Mouse (Mus musculus): ENCODE results near the gene Hist2h2aa2.
"Not testable (repeated sequence)": the region's sequence is repeated elsewhere in the genome, so short reads cannot be mapped to it uniquely, and the experiment has no call there.

Gene Hist2h2aa2

DNA sequence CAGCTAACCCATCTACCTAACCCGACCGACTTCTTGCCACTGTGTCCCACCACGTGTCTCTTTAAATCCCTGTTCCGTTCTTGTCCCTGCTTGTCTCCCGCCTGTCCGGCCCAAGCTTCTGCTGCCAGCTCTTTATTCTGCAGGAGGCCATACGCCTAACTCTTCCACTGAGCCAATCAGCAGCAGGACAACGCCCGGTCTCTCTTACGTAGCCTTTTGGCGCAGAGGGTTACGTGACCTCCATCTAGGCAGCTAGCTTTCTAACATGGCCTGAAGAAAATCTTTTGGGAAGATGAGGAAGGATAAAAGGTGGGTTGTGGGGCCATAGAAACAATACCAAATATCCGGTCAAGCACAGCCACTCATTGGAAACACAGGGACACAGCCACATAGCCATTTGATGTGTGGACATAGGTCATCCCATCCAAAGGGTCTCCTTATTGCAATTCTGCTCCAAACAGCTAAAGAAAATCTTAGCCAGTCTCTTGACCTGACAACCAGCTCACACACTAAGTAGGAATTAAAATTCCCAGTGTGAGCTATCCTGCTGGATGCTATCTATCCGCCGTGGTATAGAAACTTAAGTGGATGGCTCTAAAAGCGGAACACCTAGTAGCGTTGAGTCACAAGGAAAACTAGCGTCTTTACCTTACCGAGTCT lies 22.3 kb upstream of the Hist2h2aa2 start:
- peak; percentile 98 for DNase-seq (ENCODE audit: extremely low read depth, low read depth)

DNA sequence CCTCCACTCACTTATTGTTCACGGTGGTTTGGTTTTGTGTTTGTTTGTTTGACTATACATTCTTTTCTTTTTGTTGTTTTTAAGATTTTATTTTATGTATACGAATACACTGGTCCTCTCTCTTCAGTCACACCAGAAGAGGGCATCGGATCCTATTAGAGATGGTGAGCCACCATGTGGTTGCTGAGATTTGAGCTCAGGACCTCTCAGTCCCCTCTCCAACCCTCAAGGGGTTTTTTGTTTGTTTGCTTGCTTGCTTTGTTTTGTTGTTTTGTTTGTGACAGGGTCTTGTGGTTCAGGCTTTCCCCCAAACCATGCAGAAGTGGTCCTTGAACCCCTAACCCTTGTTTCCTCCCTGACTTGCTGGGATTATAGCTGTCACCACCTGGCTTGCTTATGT lies 21.5 kb upstream of the Hist2h2aa2 start:
- no peak for DNase-seq (ENCODE audit: extremely low read depth, low read depth)

DNA sequence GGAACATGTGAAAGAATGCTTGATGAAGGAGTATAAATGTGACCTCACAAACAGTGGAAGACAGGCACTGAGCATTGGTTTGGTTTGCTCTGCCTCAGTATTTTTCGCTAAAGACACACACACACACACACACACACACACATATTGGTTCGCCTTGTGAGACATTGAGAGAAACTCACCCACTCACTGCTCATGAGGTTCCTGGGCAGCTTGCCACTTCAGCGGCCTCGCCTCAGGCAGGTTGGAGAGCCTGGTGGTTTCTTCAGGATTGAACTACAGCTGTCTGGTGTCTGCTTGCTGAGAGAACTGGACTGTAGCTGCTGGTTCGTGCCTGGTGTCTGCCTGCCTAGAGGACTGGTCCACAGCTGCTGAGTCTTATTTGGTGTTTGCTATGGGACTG lies 20.1 kb upstream of the Hist2h2aa2 start:
- DNase-seq (ENCODE audit: extremely low read depth, low read depth): no peak

DNA sequence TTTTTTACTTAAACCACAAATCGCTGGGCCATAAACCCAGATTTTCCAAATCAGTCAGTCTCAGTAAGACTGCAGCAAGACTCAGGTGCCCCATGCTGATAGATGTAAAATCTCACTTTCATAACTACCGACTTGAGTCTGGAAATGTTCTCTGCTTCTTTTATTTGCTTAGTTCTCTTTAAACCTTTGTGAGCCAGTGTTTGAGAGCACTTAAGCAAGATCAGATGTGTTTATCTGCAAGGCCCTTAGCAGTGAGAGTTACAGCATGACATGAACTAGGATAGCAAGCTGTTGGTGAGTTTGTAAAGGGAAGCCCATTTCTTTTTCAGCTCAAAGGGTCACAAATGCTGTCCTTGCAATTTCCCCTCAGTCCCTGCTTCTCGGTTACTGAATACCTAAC lies 17.1 kb upstream of the Hist2h2aa2 start:
- DNase-seq (ENCODE audit: extremely low read depth, low read depth): no peak

DNA sequence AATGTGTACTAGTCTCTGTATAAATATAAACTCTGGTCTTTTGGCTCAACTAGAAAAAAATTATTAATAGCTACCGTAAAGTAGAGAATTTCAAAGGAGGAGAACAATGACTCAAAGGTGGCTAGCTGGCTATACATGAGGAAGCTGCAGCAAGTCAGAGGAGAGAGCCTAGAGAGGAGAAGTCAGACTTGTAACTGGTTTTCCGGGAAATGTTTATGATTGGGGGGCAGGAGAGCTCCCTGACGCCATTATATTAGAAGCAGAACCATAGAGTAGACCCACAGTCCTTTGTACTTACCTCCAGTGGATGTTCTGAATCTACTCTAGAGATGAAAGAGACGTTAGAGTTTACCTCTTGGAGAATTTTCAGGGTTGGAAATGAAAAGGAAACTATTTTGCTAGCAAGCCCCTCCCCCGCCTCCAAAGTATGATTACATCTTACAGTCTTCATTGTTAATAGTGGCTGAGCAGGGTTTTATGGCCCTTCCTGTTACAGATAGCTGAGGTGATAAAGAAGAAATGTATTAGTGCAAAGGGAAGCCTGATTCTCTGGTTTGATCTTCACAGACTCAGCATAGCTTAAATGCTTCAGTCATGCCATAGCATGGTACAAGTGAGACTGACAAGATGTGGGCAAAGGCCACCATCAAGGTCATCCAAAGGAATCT lies 16.0 kb upstream of the Hist2h2aa2 start:
- no peak for DNase-seq (ENCODE audit: extremely low read depth, low read depth)

DNA sequence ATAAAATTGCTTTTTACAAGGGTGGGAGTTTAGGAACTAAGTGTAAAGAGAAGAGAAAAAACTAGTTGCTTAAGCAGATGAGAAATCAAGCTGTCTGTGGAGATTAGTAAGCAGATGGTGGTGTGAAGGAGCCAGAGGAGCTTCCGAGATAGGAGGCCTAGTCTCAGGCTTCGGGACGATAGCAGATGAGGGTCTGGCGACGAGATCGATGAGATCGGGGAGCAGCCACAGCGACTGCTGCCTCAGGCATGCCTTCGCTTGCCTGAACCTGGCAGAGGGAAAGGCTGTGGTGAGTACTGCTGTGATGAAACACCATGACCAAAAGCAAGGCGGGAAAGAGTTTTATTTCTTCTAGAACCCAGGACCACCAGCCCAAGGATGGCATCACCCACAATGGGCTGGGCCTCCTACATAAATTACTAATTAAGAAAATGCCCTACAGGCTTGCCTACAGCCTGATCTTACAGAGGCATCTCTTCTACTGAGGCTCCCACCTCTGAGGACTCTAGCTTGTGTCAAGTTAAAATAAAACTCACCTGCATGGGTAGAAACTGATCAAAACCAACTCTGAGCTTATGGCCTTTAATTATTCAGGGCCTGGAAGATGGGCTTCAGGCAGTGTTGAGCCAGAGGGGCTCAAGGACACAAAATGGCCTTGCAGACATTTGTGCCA lies 14.7 kb upstream of the Hist2h2aa2 start:
- DNase-seq (ENCODE audit: extremely low read depth, low read depth): peak; percentile 93

DNA sequence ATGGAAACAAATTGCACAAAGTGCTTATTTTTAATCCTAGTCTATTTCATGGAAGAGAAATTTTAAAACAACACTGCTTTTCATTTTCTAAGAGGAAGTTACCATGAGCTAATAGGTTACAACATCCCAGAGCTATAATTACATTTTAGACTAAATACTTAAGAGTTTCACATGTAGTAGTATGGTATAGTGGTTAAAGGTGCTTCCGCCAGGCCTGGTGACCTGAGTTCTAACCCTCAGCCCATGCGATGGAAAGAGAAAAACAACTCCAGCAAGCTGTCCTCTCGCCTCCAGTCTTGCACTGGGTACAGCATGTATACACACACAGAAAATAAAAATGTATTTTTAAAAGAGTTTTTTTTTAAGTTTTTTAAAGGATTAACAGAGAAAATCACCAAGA lies 11.7 kb upstream of the Hist2h2aa2 start:
- DNase-seq (ENCODE audit: extremely low read depth, low read depth): no peak

DNA sequence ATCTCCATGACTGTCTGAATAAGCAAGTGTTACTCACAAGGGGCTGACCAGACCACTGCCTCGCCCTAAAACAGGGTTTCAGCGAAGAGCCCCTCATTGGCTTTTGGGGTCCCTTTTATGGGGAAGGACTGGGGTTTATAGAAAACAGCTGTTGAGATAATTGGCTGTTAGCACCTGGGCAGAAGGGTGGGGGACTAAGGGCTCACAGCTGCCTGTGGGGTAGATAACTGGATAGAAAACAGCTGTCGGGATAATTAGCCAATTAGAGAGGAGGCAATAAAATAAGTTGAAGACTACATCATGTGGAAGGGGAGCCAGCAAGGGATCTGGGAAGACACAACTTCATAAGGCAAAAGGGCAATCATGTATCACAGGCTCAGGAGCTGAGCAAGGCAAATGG lies 10.8 kb upstream of the Hist2h2aa2 start:
- DNase-seq (ENCODE audit: extremely low read depth, low read depth): no peak

DNA sequence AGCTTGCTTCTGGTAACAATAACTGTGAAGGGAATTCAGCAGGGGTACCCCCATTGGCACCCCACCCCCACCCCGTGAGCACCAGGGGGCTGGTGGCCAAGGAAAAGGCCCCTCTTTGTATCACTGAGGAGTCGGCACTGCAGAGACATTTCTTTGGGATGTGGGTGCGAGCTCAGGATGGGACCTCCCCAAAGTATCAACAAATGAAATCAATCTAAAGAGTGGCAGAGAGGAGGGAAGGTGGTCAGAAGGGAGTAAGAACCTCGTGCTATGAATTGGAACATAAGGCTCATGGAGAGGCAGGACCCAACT lies 8.9 kb upstream of the Hist2h2aa2 start:
- DNase-seq (ENCODE audit: extremely low read depth, low read depth): no peak

DNA sequence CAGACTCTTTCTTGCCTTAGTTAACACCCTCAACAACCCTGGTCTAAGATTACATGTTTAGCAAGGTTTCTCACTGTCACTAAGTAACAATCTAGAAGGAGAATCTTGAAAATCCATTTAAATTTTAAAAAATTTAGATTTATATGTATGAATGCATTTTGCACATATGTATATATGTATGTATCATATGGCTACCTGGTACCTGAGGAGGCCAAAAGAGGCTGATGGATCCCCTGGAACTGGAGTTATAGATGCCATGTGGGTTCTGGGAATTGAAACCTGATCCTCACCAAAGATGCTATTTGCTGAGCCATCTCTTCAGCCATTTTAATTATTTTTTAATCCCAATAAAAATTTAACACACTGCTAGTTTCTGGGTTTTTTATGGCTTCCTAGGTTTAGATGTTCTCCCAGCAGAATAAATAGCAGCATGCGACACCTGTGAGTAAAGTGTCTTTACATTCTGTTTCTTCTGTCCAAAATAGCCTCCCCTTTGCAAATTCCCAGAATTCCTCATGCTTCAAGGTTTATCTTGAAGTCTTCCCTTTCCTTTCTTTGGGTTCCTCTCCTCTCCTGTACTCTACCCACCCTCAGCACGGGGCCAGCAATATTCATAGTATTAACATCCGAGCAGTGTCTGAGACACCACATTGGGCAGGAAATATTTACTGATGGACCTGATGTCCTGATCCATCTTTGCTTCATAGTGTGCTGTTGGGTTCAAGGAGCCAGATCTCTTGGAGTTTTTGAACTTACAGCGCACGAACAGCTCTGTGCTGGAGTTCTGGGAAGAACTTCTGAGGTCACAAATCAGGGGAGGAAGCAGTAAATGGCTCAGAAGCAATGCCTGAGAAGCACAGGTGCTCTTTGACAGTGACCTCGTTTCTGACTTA lies 8.3 kb upstream of the Hist2h2aa2 start:
- DNase-seq (ENCODE audit: extremely low read depth, low read depth): peak; percentile 71

DNA sequence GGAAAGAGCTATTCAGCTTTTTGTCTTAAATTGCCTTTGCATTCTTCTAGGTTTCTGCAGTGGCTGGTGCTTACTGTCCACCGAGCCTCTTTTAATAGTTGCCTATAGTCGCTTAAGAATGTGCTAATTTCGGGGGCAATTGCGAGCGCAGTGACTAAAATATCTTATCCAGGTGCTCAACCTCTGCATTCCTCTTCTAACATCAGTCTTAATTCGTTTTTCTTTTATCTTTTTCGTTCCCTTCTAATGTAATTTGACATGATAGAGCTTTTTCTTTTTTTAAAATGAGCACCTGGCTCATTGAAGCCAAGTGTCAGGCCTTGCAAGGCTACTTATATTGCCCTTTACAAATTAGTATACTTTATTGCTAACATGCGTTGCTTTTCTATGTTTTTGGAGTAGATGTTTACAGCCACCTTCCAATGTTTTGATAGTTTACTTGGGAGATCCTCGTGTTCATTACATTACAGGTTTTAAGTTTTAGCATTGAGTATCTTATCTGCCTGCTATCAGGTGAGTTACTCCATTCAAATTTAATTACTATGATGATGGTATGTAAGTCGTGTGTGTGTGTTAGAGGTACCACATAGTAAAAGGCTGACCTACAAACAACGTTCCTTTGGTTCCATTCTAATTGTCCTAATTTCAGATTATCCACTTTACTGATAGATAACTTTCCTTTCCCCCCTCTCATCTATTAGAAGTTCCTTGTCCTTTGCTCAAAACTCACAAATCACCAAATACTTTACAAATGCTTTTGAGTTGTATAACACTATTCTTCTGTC lies 7.5 kb upstream of the Hist2h2aa2 start:
- DNase-seq (ENCODE audit: extremely low read depth, low read depth): peak; percentile 83

DNA sequence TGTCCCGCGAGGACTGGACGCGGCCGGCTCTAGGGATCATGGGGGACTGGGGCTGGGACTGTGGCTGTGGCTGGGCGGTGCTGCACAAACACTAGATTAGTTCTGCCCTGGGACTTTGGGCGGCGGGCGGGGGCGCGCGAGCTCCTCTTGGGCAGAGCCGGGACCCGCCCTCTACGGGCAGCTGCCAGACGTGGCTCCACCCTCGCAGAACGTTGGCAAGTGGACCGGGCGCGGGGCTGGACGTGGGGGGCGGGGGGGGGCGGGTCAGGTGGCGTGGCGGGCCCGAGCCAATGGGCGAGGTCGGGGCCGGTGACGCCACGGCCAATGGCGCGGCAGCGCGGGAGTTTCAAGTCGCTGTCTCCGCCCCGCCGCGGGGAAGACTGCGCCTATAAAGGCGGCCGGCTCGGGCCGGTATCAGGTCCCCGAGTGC lies 6.4 kb upstream of the Hist2h2aa2 start, which contains the start of gene Hist2h3c1:
Gene Hist2h3c1 (plus strand): TSS at position 259 of the 430 bp plus-strand sequence.
- DNase-seq (ENCODE audit: extremely low read depth, low read depth): not testable (repeated sequence)

DNA sequence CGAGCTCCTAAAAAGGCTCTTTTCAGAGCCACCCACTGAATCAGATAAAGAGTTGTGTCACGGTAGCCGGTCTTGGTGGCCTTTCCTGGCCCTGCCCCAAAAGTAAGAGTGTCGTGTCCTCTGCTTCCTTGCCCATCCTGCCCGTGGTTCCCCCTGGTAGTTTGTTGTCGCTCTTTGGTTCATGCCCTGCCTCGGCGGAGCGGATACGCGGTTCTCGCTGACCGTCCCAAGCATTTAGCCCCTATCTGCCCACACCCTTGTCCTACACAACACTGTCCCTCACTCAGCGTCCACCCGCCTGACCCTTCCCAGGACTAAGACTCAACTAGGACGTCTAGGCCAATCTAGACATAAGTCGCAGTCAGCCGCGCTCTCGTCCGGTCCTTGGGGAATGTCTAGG lies 5.9 kb upstream of the Hist2h2aa2 start:
- not testable (repeated sequence) for DNase-seq (ENCODE audit: extremely low read depth, low read depth)

DNA sequence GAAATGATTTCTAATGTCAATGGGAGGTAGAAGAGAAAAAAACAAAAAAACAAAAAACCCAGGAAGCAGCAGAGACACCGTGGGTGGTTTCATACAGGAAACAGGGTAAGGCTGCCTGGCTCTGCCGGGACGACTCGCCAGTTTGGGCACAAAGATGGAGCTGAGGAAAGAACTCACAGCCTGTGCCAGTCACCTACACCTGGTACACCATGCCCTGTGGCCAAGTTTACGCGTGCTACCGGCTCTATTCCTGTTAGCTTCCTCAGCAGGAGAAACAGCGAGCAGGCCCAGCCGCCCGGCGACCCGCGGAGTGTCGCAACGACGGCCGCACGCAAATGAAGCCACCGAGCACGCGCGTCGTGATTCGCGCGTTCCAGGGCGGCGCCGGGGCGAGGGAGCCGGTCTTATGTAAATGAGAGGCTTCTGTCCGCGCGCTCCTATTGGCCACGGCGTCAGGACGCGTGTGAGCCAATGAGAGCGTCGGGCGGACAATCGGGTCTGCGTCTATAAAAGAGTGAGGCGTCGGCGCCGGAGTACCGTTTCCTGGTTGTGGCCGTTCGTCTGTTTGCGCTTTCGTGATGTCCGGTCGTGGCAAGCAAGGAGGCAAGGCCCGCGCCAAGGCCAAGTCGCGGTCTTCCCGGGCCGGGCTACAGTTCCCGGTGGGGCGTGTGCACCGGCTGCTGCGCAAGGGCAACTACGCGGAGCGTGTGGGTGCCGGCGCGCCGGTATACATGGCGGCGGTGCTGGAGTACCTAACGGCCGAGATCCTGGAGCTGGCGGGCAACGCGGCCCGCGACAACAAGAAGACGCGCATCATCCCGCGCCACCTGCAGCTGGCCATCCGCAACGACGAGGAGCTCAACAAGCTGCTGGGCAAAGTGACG lies 5.2 kb upstream of the Hist2h2aa2 start, which contains the start of gene Hist2h2aa1:
Gene Hist2h2aa1 (plus strand): TSS at position 495 of the 884 bp plus-strand sequence.
- DNase-seq (ENCODE audit: extremely low read depth, low read depth): peak; percentile 94

DNA sequence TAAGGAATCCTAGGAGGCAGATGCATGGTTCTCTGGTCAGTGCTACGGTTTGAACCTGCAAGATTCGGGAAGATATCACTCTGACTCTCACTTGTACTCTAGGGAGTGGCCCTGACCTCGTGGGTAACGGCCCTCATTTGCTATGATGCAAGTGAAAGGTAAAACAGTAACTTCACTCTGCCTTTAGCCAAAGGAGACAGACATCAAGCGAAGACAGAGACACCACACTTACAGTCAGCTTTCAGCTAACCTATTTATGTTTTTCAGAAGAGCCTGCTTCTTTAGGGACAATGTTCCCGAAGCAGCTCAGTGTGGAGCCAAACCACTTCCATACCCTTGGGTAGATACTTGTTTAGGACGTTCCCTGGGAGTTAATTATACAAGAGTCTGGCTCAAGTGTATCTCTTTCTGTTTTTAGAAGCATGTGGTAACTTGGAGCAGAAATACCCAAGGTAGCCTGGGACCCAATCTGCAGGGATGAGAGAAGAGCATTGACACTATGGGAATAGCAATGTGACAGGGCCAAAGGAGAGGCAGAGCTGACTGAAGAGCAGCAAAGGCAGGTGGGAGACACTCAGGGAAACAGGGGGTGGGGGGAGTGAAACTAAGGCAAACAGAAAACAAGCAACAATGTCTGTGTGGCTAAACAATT lies 4.0 kb upstream of the Hist2h2aa2 start:
- no peak for DNase-seq (ENCODE audit: extremely low read depth, low read depth)

DNA sequence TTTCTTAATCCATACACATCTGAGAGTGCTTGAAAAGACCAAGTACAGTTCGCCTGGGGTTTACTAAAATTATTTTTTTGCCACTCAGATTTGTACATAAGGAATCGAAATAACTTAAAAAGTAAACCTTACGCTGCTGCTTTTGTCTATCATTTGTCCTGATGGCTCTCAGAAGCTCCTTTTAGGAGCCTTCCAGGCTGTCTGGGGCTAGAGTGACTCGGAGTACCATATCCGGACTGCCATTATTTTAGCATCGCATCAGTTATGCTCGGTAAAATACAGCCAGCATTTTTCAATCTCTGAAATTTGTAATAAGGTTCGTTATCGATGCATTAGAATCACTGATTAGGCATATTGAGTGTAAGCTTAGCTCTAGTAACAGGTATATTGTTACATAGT lies 722 bp upstream of the Hist2h2aa2 start:
- DNase-seq (ENCODE audit: extremely low read depth, low read depth): no peak

DNA sequence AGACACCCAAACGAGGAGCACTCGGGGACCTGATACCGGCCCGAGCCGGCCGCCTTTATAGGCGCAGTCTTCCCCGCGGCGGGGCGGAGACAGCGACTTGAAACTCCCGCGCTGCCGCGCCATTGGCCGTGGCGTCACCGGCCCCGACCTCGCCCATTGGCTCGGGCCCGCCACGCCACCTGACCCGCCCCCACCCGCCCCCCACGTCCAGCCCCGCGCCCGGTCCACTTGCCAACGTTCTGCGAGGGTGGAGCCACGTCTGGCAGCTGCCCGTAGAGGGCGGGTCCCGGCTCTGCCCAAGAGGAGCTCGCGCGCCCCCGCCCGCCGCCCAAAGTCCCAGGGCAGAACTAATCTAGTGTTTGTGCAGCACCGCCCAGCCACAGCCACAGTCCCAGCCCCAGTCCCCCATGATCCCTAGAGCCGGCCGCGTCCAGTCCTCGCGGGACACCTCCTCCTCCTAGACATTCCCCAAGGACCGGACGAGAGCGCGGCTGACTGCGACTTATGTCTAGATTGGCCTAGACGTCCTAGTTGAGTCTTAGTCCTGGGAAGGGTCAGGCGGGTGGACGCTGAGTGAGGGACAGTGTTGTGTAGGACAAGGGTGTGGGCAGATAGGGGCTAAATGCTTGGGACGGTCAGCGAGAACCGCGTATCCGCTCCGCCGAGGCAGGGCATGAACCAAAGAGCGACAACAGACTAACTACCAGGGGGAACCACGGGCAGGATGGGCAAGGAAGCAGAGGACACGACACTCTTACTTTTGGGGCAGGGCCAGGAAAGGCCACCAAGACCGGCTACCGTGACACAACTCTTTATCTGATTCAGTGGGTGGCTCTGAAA lies 902 bp downstream of the Hist2h2aa2 start, which contains the start of gene Hist2h3c2:
Gene Hist2h3c2 (minus strand): TSS at position 174 of the 840 bp plus-strand sequence.
- not testable (repeated sequence) for DNase-seq (ENCODE audit: extremely low read depth, low read depth)

DNA sequence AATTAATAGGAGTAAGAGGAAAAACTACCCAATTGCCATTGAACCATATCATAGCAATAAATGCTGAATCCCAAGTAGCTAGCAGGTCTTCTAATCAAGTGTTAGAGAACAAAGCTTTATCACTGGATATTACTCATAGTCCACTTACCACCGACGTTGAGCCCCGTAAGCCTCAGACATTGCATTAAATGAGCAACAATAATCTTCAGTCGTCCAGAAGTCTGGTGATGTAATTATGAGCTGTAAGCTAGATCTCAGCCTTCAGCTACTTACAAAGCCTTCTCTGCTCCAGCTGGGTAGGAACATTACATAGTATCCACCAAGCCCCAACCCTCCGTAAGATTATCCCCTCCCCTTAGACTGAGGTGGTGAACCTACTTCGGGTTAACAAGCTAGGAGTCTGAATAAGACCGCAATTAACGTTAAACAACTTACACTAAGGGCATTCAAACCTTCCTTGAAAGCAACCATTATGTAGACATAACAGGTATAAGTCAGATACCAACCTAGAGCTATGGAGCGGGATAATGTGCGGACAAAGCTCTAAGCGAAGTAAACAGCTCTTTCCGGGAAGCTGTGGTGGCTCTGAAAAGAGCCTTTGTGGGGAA lies 2.1 kb downstream of the Hist2h2aa2 start:
- DNase-seq (ENCODE audit: extremely low read depth, low read depth): peak; percentile 95

All from MEL-GATA-1-ER (cell line).